ENCODE assay signal across 8 mouse cellular contexts in genomic region chr10:82629586-82630255, GRCm38 (mm10). TPM values are rescaled to one million over a fixed set of nuclear protein-coding genes. Genes with fewer than 3 reads are reported as not detected.
A peak's percentile ranks its signal among the peaks of the same experiment; 100 is the strongest.
DNase-seq lines count a peak whose midpoint lies in the region; ATAC-seq and TF ChIP-seq lines count a peak whose summit lies in the region.
"Not testable (repeated sequence)": the region's sequence is repeated elsewhere in the genome, so short reads cannot be mapped to it uniquely, and the experiment has no call there.

Gene Tdg (plus strand): TSS chr10:82629828.

- peaks cover 18% of the 10 kb centered on the region; the same call in 1 of the 2 replicates for H3K36me3 ChIP-seq in ES-E14 (ENCODE audit: control insufficient read depth, insufficient read depth, low read length, poor library complexity, severe bottlenecking)
- not testable (repeated sequence) for H3K36me3 ChIP-seq in forebrain, embryonic 16.5 days (ENCODE audit: control insufficient read depth, insufficient read depth); thymus, adult 2 months (ENCODE audit: control insufficient read depth, insufficient read depth, low read length)
- peaks cover 15% of the 10 kb centered on the region for H3K36me3 ChIP-seq in lung, embryonic 14.5 days (ENCODE audit: insufficient read depth)

- H3K27ac ChIP-seq in ES-E14 (ENCODE audit: insufficient read depth, low read depth, low read length, poor library complexity, severe bottlenecking): peak within 1 kb of the TSS; percentile 85
- peak within 1 kb of the TSS; percentile 83 for H3K27ac ChIP-seq in forebrain, embryonic 16.5 days (ENCODE audit: low read length)
- H3K27ac ChIP-seq in layer of hippocampus, adult 2 months: peak within 1 kb of the TSS; percentile 97
- peak within 1 kb of the TSS; percentile 89 for H3K27ac ChIP-seq in lung, embryonic 14.5 days (ENCODE audit: low read depth)
- H3K27ac ChIP-seq in olfactory bulb, adult 2 months (ENCODE audit: insufficient read depth, low read depth, low read length): peak within 1 kb of the TSS; percentile 92
- H3K27ac ChIP-seq in thymus, adult 2 months (ENCODE audit: control insufficient read depth, insufficient read depth, low read length): peak within 1 kb of the TSS; percentile 75

- not testable (repeated sequence) for H3K9me3 ChIP-seq in ES-E14 (ENCODE audit: control insufficient read depth, insufficient read depth, low read depth, low read length); forebrain, embryonic 16.5 days (ENCODE audit: control insufficient read depth, low read length); lung, embryonic 14.5 days (ENCODE audit: low read depth, low read length)

- peak within 1 kb of the TSS; percentile 70 to 97 for H3K4me3 ChIP-seq in ES-E14 (ENCODE audit: insufficient read depth in 1 of 2, low read depth in 1 of 2, low read length in 2 of 2, poor library complexity in 1 of 2, severe bottlenecking in 1 of 2)
- peak within 1 kb of the TSS; percentile 87 for H3K4me3 ChIP-seq in forebrain, embryonic 16.5 days (replicated peaks; ENCODE audit: low read length)
- peak within 1 kb of the TSS; percentile 66 for H3K4me3 ChIP-seq in layer of hippocampus, adult 2 months
- H3K4me3 ChIP-seq in lung, embryonic 14.5 days (ENCODE audit: low read depth, low read length): peak within 1 kb of the TSS; percentile 77
- peak within 1 kb of the TSS; percentile 83 for H3K4me3 ChIP-seq in olfactory bulb, adult 2 months (ENCODE audit: insufficient read depth, low read depth, low read length)
- peak within 1 kb of the TSS; percentile 63 for H3K4me3 ChIP-seq in thymus, adult 2 months (ENCODE audit: control insufficient read depth, insufficient read depth, low read length)

- intact Hi-C loops in heart, postnatal 36 days (cut with DNase I): loop anchor here (5.0 kb wide), 1 partner anchor 68 kb away; the partner anchor contains the start of gene Hcfc2

- peak within 1 kb of the TSS; percentile 70 for H3K4me2 ChIP-seq in forebrain, embryonic 16.5 days (ENCODE audit: low read length)
- H3K4me2 ChIP-seq in lung, embryonic 14.5 days: peak within 1 kb of the TSS; percentile 84

- peak within 1 kb of the TSS; percentile 97 for H3K9ac ChIP-seq in ES-E14 (ENCODE audit: insufficient read depth, low read depth, low read length, poor library complexity, severe bottlenecking)
- peak within 1 kb of the TSS; percentile 84 for H3K9ac ChIP-seq in forebrain, embryonic 16.5 days (replicated peaks; ENCODE audit: low read depth, low read length)
- peak within 1 kb of the TSS; percentile 88 for H3K9ac ChIP-seq in lung, embryonic 14.5 days

- not testable (repeated sequence) for H3K27me3 ChIP-seq in forebrain, embryonic 16.5 days (replicated peaks; ENCODE audit: control insufficient read depth, insufficient read depth, low read length); lung, embryonic 14.5 days (ENCODE audit: insufficient read depth, low read length); thymus, adult 2 months (ENCODE audit: control insufficient read depth, insufficient read depth, low read length)

- peak; percentile 76 for TF ChIP-seq POLR2A in olfactory bulb, adult 2 months (IDR thresholded peaks at IDR 0.05; ENCODE audit: insufficient read depth, low read depth, low read length)
- TF ChIP-seq POLR2A in thymus, adult 2 months (IDR thresholded peaks at IDR 0.05; ENCODE audit: control insufficient read depth, extremely low read depth, insufficient read depth, low read length, poor library complexity): peak; percentile 40; the same call in 1 of the 2 replicates

- ATAC-seq in forebrain, embryonic 16.5 days: peak; percentile 97
- peak; percentile 97 for ATAC-seq in lung, embryonic 14.5 days (ENCODE audit: insufficient read depth)

- peak; percentile 66 for DNase-seq in ES-E14 (ENCODE audit: low read depth, low spot score)
- peak; percentile 91 to 95 for DNase-seq in cerebellum, adult 18-20 months
- DNase-seq in heart, postnatal 36 days: peak; percentile 84 to 90
- DNase-seq in layer of hippocampus, adult 2 months (ENCODE audit: low spot score in 2 of 2): peak; percentile 87 to 91
- DNase-seq in lung, embryonic 14.5 days: peak; percentile 98
- peak; percentile 90 for DNase-seq in thymus, adult 2 months

- not testable (repeated sequence) for H3K4me1 ChIP-seq in ES-E14 (ENCODE audit: control insufficient read depth in 2 of 2, insufficient read depth in 2 of 2, low read length in 2 of 2, poor library complexity in 1 of 2); lung, embryonic 14.5 days (ENCODE audit: insufficient read depth)
- H3K4me1 ChIP-seq in forebrain, embryonic 16.5 days (replicated peaks; ENCODE audit: control insufficient read depth, insufficient read depth, low read length): peaks cover 19% of the 10 kb centered on the region
- H3K4me1 ChIP-seq in olfactory bulb, adult 2 months (ENCODE audit: control insufficient read depth, insufficient read depth, low read length): peaks cover 24% of the 10 kb centered on the region
- H3K4me1 ChIP-seq in thymus, adult 2 months (replicated peaks; ENCODE audit: control insufficient read depth, insufficient read depth, low read length): peaks cover 17% of the 10 kb centered on the region

- WGBS in forebrain, embryonic 16.5 days: 0% methylated on average over 75 of the region's 78 CpGs
- WGBS in lung, embryonic 14.5 days: 0% methylated on average over 69 of the region's 78 CpGs
- WGBS in olfactory bulb, adult 2 months: under 1% methylated on average over 76 of the region's 78 CpGs
- under 1% methylated on average over 76 of the region's 78 CpGs for WGBS in thymus, adult 2 months

- in situ Hi-C loops in ES-E14 (cut with MboI; ENCODE audit: low sequenced_read_pairs in 2 of 2, unreplicated experiment in 2 of 2): not testable (repeated sequence)

- TF ChIP-seq CTCF in layer of hippocampus, adult 2 months (conservative IDR thresholded peaks at IDR 0.05); lung, embryonic 14.5 days (IDR thresholded peaks at IDR 0.05; ENCODE audit: low read depth); olfactory bulb, adult 2 months (IDR thresholded peaks at IDR 0.05; ENCODE audit: insufficient read depth, low read depth, low read length): not testable (repeated sequence)
- TF ChIP-seq CTCF in thymus, adult 2 months (IDR thresholded peaks at IDR 0.05; ENCODE audit: borderline replicate concordance, control insufficient read depth, extremely low read depth, insufficient read depth, low read length, poor library complexity): peak; percentile 44; the same call in 1 of the 2 replicates

TF ChIP-seq in ES-E14, 5 proteins besides CTCF, POLR2A, EP300 and RAD21:
- 0 out of 2 replicates have a peak, but pooled peaks have one; percentile 22 for TF ChIP-seq HCFC1 (IDR thresholded peaks at IDR 0.05; ENCODE audit: borderline replicate concordance, insufficient read depth, low read length)

RNA-seq across cellular contexts. Expression of gene Tdg, which starts in this region (rescaled TPM):
- 27.6 and 28.7 TPM in 2 replicates for total RNA-seq in ES-E14 (2012; rRNA removed)
- 219 and 244 TPM in 2 replicates for polyA plus RNA-seq in forebrain, embryonic 16.5 days (2015; fragmentation: Nextera tagmentation; extraction: Ambion mirVana)
- total RNA-seq in heart, postnatal 36 days (2021): 10 to 100 TPM; 13.0 to 14.7 TPM
- 10 to 100 TPM; 44.7 to 47.9 TPM for total RNA-seq in layer of hippocampus, adult 2 months (2021)
- 174 and 176 TPM in 2 replicates for polyA plus RNA-seq in lung, embryonic 14.5 days (2014; fragmentation: Nextera tagmentation; extraction: Ambion mirVana)
- not detected in 2 replicates for polyA plus RNA-seq in olfactory bulb, adult 2 months (2012; ENCODE audit: insufficient read depth, insufficient read length, low replicate concordance, missing spikeins)
- 49.9 and 51.5 TPM in 2 replicates for polyA plus RNA-seq in thymus, adult 2 months (2012; rRNA removed)

Comparison
In these comparisons a context has a peak if more than half of its experiments do, and no peak if none do; other contexts are left out.
1. Peak in every context shown above with its lines: DNase-seq, ATAC-seq, H3K4me3 ChIP-seq and H3K27ac ChIP-seq.